Comparison of ENCODE assay signal across 10 mouse cellular contexts in the genomic region with DNA sequence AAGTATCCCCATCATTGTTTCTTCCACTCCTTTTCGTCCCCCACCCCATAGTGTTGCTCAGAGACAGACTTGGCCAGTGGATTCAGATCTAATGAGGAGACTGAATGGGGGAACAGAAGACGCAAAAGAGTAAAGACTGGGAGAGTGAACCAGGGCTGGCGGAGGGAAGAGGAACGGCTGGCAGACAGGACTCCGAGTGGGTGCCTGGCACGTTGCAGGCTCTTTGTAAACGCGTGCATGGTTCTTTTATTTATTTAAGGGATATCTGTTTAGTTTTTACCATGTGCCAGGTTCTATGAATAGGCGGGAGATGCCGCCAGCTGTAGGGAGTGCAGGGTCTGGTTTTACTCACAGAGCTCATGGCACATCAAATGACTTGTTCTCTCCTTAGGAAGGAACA. TPM values are rescaled to one million over a fixed set of nuclear protein-coding genes. Genes with fewer than 3 reads are reported as not detected.
A peak's percentile ranks its signal among the peaks of the same experiment; 100 is the strongest.
DNase-seq lines count a peak whose midpoint lies in the region; ATAC-seq lines count a peak whose summit lies in the region.
"Had no signal": no experiment of that assay in that cellular context is flagged by ENCODE, and none has a peak within 500 bp of the region (broad histone marks: within the 10 kb centered on the region; RNA-seq: fewer than 3 reads in every experiment).

No protein-coding gene starts in this region.

- no peak overlapping the region for H3K9ac ChIP-seq in lung, embryonic 16.5 days (ENCODE audit: low read length)
- no peak overlapping the region for H3K9ac ChIP-seq in stomach, embryonic 16.5 days (ENCODE audit: low read length)
- H3K9ac ChIP-seq: neural tube, embryonic 13.5 days had no signal

- no peak overlapping the region for H3K4me3 ChIP-seq in lung, embryonic 16.5 days (ENCODE audit: low read length)
- no peak overlapping the region for H3K4me3 ChIP-seq in stomach, embryonic 16.5 days (replicated peaks; ENCODE audit: low read length)
- H3K4me3 ChIP-seq: neural tube, embryonic 13.5 days had no signal

- no peaks in the 10 kb centered on the region for H3K36me3 ChIP-seq in lung, embryonic 16.5 days (ENCODE audit: control insufficient read depth, insufficient read depth, low read length)
- no peaks in the 10 kb centered on the region for H3K36me3 ChIP-seq in stomach, embryonic 16.5 days (ENCODE audit: control insufficient read depth, insufficient read depth, low read length)
- H3K36me3 ChIP-seq: neural tube, embryonic 13.5 days had no signal

- WGBS in lung, embryonic 16.5 days, result 48% methylated on average over 10 of the region's 10 CpGs
- 37% methylated on average over 10 of the region's 10 CpGs for WGBS in stomach, embryonic 16.5 days

- peak; percentile 43 for ATAC-seq in lung, embryonic 16.5 days (ENCODE audit: low read depth)
- peak; percentile 82 for ATAC-seq in stomach, embryonic 16.5 days (ENCODE audit: insufficient read depth, low FRiP score)
- no peak for ATAC-seq in CD4-positive, CD25-positive, alpha-beta regulatory T cell, adult 4 months

- no peaks in the 10 kb centered on the region for H3K27me3 ChIP-seq in lung, embryonic 16.5 days (ENCODE audit: control insufficient read depth, insufficient read depth, low read depth, low read length)
- H3K27me3 ChIP-seq in stomach, embryonic 16.5 days (ENCODE audit: control insufficient read depth, insufficient read depth, low read length), result no peaks in the 10 kb centered on the region

- H3K4me1 ChIP-seq in lung, embryonic 16.5 days (replicated peaks; ENCODE audit: control insufficient read depth, insufficient read depth, low read length), result peaks cover 6% of the 10 kb centered on the region
- H3K4me1 ChIP-seq in stomach, embryonic 16.5 days (ENCODE audit: control insufficient read depth, insufficient read depth, low read length), result peaks cover 24% of the 10 kb centered on the region

- H3K9me3 ChIP-seq in lung, embryonic 16.5 days (ENCODE audit: control insufficient read depth, low read length), result no peaks in the 10 kb centered on the region
- no peaks in the 10 kb centered on the region for H3K9me3 ChIP-seq in stomach, embryonic 16.5 days (replicated peaks; ENCODE audit: control insufficient read depth, low read length)
- H3K9me3 ChIP-seq: neural tube, embryonic 13.5 days had no signal

- H3K27ac ChIP-seq in lung, embryonic 16.5 days (ENCODE audit: low read length), result no peak overlapping the region
- H3K27ac ChIP-seq in stomach, embryonic 16.5 days (ENCODE audit: low read length), result no peak overlapping the region
- H3K27ac ChIP-seq: neural tube, embryonic 13.5 days had no signal

- H3K4me2 ChIP-seq in lung, embryonic 16.5 days (ENCODE audit: low read depth, low read length), result no peak overlapping the region
- H3K4me2 ChIP-seq in stomach, embryonic 16.5 days (ENCODE audit: low read depth, low read length), result no peak overlapping the region
- H3K4me2 ChIP-seq: neural tube, embryonic 13.5 days had no signal

- intact Hi-C loops in heart, postnatal 10 days (cut with DNase I), result loop anchor here (10.0 kb wide), 1 partner anchor 521 kb away; no protein-coding TSS in a partner anchor

- DNase-seq in heart, adult 11 months, result peak; percentile 96
- DNase-seq in heart, adult 8-10 months (ENCODE audit: low spot score), result no peak
- DNase-seq in lung, postnatal 25 days (ENCODE audit: low spot score), result no peak
- DNase-seq in heart, postnatal 10 days, result peak; percentile 50 to 59
- no peak for DNase-seq in spleen, adult 12 weeks (ENCODE audit: low spot score)
- DNase-seq: cerebellum, postnatal 25 days had no signal

RNA-seq across cellular contexts. Expression of a gene that starts 8.5 kb away (rescaled TPM):
- total RNA-seq in heart, adult 8-10 months (2022), result 10 to 100 TPM; 35.7 to 46.0 (median 42.1) TPM
- polyA plus RNA-seq in lung, embryonic 16.5 days (2015; fragmentation: Nextera tagmentation; extraction: Ambion mirVana), result 24.2 and 24.4 TPM in 2 replicates
- total RNA-seq in heart, postnatal 10 days (2021), result 10 to 100 TPM; 66.6 to 69.0 TPM
- polyA plus RNA-seq in stomach, embryonic 16.5 days (2015; fragmentation: Nextera tagmentation; extraction: Ambion mirVana), result 30.1 and 30.4 TPM in 2 replicates
- under 1 TPM in 1 of 2 experiments, not detected in 1; 0.20 TPM for polyA plus RNA-seq in CD4-positive, CD25-positive, alpha-beta regulatory T cell, adult 4 months (2017; shearing (Covaris generic))

Comparison
In these comparisons a context has a peak if more than half of its experiments do, and no peak if none do; other contexts are left out.
1. DNase-seq: peak in heart, adult 11 months (single experiment) and heart, postnatal 10 days (2 of 2); none in heart, adult 8-10 months (single experiment), lung, postnatal 25 days (single experiment) and spleen, adult 12 weeks (single experiment).
2. RNA of a gene that starts 8.5 kb away (polyA plus RNA-seq): 30.1 to 30.4 TPM in stomach, embryonic 16.5 days and 24.2 to 24.4 TPM in lung, embryonic 16.5 days; 0.20 TPM in CD4-positive, CD25-positive, alpha-beta regulatory T cell, adult 4 months; every median in the first group is over 10 times any median in the second.